Mouse (Mus musculus) G1E (cell line): Measurements from ENCODE around the gene Rasd1. TPM values are rescaled to one million over a fixed set of nuclear protein-coding genes. Genes with fewer than 3 reads are reported as not detected.

Experiments
- ATAC-seq: 2 replicates; pipeline ENCODE4 v1.8.0; 2016; ENCODE audit warnings: mild to moderate bottlenecking; ENCODE audit not compliant: insufficient number of reproducible peaks, poor library complexity, low FRiP score, severe bottlenecking; ENCODE audit errors: extremely low read depth
- DNase-seq: peaks from one replicate; pipeline ENCODE4 v3.0.0; 2012; ENCODE audit warnings: low spot score
- H3K27me3 ChIP-seq: 2 replicates; pipeline ENCODE4 v1.6.1; 2012; ENCODE audit warnings: mild to moderate bottlenecking, low read length, inconsistent platforms; ENCODE audit not compliant: insufficient read depth
- H3K36me3 ChIP-seq: replicated peaks from 2 replicates; pipeline ENCODE3; 2012; ENCODE audit warnings: mild to moderate bottlenecking, inconsistent platforms
- H3K4me1 ChIP-seq: 2 replicates; pipeline ENCODE4 v1.6.1; 2012; ENCODE audit warnings: low read depth, low read length, inconsistent platforms, mixed read lengths; ENCODE audit not compliant: insufficient read depth
- H3K4me3 ChIP-seq: 2 replicates; pipeline ENCODE4 v1.5.1; 2012; ENCODE audit warnings: low read depth, mild to moderate bottlenecking, inconsistent platforms, low read length, moderate library complexity, mixed read lengths
- H3K9me3 ChIP-seq: replicated peaks from 2 replicates; pipeline ENCODE4 v1.6.1; 2012; ENCODE audit warnings: inconsistent platforms
- CTCF ChIP-seq: IDR thresholded peaks from 2 replicates; pipeline ENCODE4 v1.5.1; 2012; ENCODE audit warnings: low read depth, low read length, inconsistent platforms, mixed read lengths
- GATA1 ChIP-seq: IDR thresholded peaks from 2 replicates; pipeline ENCODE4 v1.6.1; 2012; ENCODE audit warnings: borderline replicate concordance, low read length, inconsistent platforms, mixed read lengths
- GATA2 ChIP-seq: IDR thresholded peaks from 2 replicates; pipeline ENCODE4 v1.6.1; 2012; ENCODE audit warnings: low read depth, low read length, inconsistent platforms, borderline replicate concordance
- POLR2AphosphoS5 ChIP-seq: IDR thresholded peaks from 2 replicates; pipeline ENCODE4 v1.6.1; 2012; ENCODE audit warnings: low read depth, low read length, inconsistent platforms; ENCODE audit not compliant: insufficient replicate concordance
- TAL1 ChIP-seq: conservative IDR thresholded peaks from 2 replicates; pipeline ENCODE4 v1.6.1; 2012; ENCODE audit warnings: low read depth, low read length, inconsistent platforms, mixed read lengths
- polyA plus RNA-seq: library from polyadenylated mRNA; stranded (reverse); fragments of >175 nt; gene quantifications from 2 replicates; pipeline ENCODE4 v1.2.3, GENCODE M21; 2012
- total RNA-seq, 2 experiments: library from RNA; stranded (forward) in 1 of 2; stranded (reverse) in 1 of 2; fragments of 200-1000 nt in 1 of 2; fragments of >200 nt in 1 of 2; fragmentation: Nextera tagmentation in 1 of 2; gene quantifications; 2 replicates each; pipeline ENCODE4 v1.2.3; 2014 to 2017

The Rasd1 gene
- total and polyA plus RNA-seq, 3 experiments, result 0.22 TPM; not detected in 2

GRCm38 (mm10) chr11:60001231-60001980 is 36.7 kb upstream of the Rasd1 start:
- DNase-seq (no peak), ATAC-seq (no peak)
- Histone ChIP-seq H3K27me3 (peaks cover 20% of the 10 kb centered on the region), H3K4me1 (no peaks in the 10 kb centered on the region), H3K36me3 (no peaks in the 10 kb centered on the region), H3K4me3 (no peak overlapping the region), H3K9me3 (no peaks in the 10 kb centered on the region)
- TF ChIP-seq POLR2AphosphoS5 (no peak), GATA2 (no peak), GATA1 (no peak), TAL1 (no peak), CTCF (no peak)

GRCm38 (mm10) chr11:59994318-59994717 is 29.6 kb upstream of the Rasd1 start:
- Histone ChIP-seq H3K27me3 (peaks cover 50% of the 10 kb centered on the region), H3K9me3 (no peaks in the 10 kb centered on the region), H3K4me1 (no peaks in the 10 kb centered on the region), H3K4me3 (no peak overlapping the region), H3K36me3 (no peaks in the 10 kb centered on the region)
- TF ChIP-seq CTCF (no peak), GATA1 (no peak), GATA2 (no peak), TAL1 (no peak), POLR2AphosphoS5 (no peak)
- DNase-seq (no peak), ATAC-seq (no peak)

GRCm38 (mm10) chr11:59991365-59991764 is 26.6 kb upstream of the Rasd1 start:
- no peak for TF ChIP-seq GATA1
- no peak for TF ChIP-seq GATA2
- DNase-seq, result no peak
- no peak for ATAC-seq
- Histone ChIP-seq H3K4me1 (no peaks in the 10 kb centered on the region), H3K9me3 (no peaks in the 10 kb centered on the region), H3K27me3 (peaks cover 36% of the 10 kb centered on the region), H3K36me3 (no peaks in the 10 kb centered on the region), H3K4me3 (no peak overlapping the region)

GRCm38 (mm10) chr11:59989406-59989805 is 24.7 kb upstream of the Rasd1 start:
- Histone ChIP-seq H3K4me3 (no peak overlapping the region), H3K4me1 (no peaks in the 10 kb centered on the region), H3K9me3 (no peaks in the 10 kb centered on the region), H3K36me3 (no peaks in the 10 kb centered on the region), H3K27me3 (peaks cover 30% of the 10 kb centered on the region)
- DNase-seq, result no peak
- ATAC-seq, result no peak
- no peak for TF ChIP-seq CTCF
- TF ChIP-seq GATA1, result no peak
- no peak for TF ChIP-seq GATA2
- TF ChIP-seq TAL1, result no peak
- TF ChIP-seq POLR2AphosphoS5, result no peak

- ATAC-seq, result no peak
- peaks cover 67% of the 10 kb centered on the region for H3K27me3 ChIP-seq
- no peak for DNase-seq
- no peaks in the 10 kb centered on the region for H3K36me3 ChIP-seq
- no peaks in the 10 kb centered on the region for H3K4me1 ChIP-seq
- no peak overlapping the region for H3K4me3 ChIP-seq
- TF ChIP-seq TAL1, result no peak
- no peaks in the 10 kb centered on the region for H3K9me3 ChIP-seq
Observed at GRCm38 (mm10) chr11:59977831-59978230, 13.1 kb upstream of the Rasd1 start.

- TF ChIP-seq CTCF, result no peak
- no peak for TF ChIP-seq GATA2
- TF ChIP-seq POLR2AphosphoS5, result no peak
- TF ChIP-seq TAL1, result no peak
- no peak for TF ChIP-seq GATA1
- Histone ChIP-seq H3K27me3 (peaks cover 81% of the 10 kb centered on the region), H3K36me3 (no peaks in the 10 kb centered on the region), H3K4me1 (no peaks in the 10 kb centered on the region), H3K9me3 (no peaks in the 10 kb centered on the region), H3K4me3 (no peak overlapping the region)
- no peak for ATAC-seq
- DNase-seq, result no peak
Observed at GRCm38 (mm10) chr11:59975241-59975640, 10.5 kb upstream of the Rasd1 start.

GRCm38 (mm10) chr11:59973389-59973788 is 8.6 kb upstream of the Rasd1 start:
- TF ChIP-seq GATA2, result no peak
- no peak for TF ChIP-seq GATA1
- no peak for TF ChIP-seq POLR2AphosphoS5
- TF ChIP-seq TAL1, result no peak
- TF ChIP-seq CTCF, result no peak
- ATAC-seq (no peak), DNase-seq (no peak)
- H3K4me1 ChIP-seq, result no peaks in the 10 kb centered on the region
- H3K27me3 ChIP-seq, result peaks cover 78% of the 10 kb centered on the region
- no peaks in the 10 kb centered on the region for H3K9me3 ChIP-seq
- no peak overlapping the region for H3K4me3 ChIP-seq
- no peaks in the 10 kb centered on the region for H3K36me3 ChIP-seq
